Mouse (Mus musculus) retina, postnatal 1 day (tissue): ENCODE measurements around the gene Tmem163.

Source experiments
- DNase-seq: peaks from one replicate; pipeline ENCODE4 v3.0.0-alpha.2; 2012

The Tmem163 gene

DNA sequence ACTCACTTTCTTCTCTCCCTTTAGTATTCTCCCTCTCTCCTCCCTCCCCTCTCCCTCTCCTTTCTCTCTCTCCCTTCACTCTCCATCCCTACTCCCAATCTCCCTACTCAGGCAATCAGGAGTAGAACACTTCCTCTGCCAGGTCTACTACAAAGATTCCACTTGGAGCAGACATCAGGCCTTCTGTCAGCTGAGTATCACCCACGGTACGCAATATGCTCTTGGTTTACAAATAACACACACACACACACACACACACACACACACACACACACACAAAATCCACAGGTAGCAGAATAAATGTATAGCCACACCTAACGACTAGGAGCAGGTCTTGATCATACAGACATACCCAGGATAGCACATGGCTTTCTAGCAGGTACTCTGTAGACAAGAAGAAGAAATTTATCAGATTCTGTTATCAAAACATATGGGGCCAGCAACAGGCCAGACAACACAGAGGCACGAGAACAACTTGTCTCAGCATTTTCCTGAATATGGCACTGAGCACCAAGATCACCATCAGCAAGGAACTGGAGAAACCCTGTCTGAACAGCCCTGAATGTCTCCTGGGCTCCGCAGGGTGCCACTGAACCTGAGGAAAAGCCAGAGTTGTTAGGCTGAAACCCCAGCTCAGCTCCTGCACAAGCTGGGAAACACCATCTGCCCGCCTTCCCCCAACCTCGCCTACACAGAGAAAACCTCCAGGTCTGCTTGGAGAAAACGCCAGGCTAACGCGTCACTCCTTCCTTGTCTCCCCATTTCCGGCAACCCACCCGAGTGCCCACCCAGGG lies 36.2 kb downstream of the Tmem163 start:
- DNase-seq = no peak

GRCm38 (mm10) chr1:127637917-127638316 lies 41.4 kb downstream of the Tmem163 start:
- DNase-seq = no peak

DNA sequence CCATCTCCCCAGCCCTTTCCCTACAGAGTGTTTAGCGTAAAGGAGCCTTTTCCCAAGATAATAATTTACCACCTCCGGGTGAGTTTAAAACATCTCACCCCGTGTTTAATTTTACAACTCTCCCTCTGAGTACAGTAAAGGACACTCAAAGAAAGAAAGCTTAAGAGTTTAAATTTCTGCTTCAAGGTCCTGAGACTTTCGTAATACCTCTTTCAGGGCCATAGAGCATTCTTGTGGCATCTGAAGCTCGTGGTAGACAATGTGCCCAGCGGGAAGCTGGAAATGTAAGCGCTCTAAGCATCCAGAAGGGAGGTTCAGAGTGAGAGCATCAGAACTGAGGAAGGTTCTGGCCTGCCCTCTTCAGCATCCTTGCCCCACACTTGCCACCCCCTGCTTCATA lies 52.2 kb downstream of the Tmem163 start:
- no peak for DNase-seq

DNA sequence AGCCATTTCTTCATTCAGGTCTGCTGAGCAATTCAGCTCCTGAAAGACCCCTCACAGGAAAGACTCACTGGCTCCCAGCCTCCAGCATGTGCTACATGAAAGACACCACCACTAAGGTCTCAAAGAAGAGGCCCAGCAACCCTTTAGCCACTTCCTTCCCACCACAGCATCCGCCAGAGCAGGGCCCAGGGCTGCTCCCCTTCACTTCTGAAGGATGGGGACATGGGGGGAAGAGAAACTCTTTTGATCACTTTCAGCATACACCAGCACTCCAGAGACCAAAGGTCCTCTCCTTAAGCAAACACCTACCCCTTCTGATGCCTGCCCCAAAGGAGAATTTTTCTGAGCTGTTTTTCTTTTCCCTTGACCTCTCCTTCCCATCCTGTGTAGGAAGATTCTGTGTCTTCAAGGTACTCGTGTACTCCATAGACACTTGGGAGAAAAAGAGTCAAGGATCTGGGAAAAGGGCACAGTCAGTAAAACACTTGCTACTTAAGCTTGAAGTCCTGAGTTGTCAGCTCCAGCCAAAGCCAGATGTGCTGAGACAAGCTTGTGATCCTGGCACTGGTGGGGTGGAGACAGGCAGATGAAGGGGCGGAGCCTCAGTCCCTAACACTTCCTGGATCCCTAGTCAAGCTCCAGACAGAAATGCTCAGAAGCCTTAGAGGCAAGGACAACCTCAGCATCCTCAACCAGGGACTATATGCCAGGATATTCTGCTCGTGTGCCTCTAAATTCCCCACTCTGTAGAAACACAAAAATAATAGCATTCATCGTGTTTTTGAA lies 53.6 kb downstream of the Tmem163 start:
- peak; percentile 15 for DNase-seq

DNA sequence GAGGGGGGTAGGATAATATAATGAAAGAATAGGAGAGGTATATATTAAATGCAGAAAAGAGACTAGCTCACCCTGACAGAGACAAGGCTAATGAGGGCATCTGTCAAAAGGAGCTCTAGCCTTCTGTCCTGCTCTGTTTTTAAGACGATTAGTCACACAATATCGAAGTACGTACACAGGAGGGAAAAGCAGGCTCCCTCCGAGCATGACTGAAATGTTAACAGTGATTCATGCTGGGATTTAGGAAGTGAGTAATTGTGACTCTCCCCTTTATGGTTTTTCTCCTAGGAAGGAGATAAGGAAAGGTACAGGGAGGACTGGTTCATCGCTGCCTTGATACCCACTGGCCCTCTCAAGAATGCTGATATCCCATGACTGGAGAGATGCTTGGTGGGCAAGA lies 57.0 kb downstream of the Tmem163 start:
- no peak for DNase-seq

DNA sequence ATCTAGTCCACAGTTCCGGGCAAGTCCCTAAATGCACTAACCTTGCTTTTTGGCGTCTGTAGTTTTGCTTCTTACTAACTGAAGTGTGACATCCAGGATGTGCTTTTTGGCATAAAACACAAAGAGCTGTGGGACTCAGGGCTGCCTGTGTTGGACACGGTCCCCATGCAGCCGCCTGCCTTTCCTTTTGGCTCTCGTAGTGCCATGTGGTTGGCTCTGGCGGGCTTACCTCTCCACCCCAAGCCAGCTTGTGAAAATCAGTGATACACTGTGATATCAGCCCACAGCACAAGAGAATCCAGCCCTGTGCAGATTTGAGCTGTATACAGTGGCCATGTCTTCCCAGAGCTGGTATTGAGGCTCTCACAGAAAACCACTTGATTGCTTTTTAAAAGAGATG lies 60.3 kb downstream of the Tmem163 start:
- DNase-seq = no peak

GRCm38 (mm10) chr1:127610378-127610777 lies 69.0 kb downstream of the Tmem163 start:
- DNase-seq = no peak

- DNase-seq = no peak
These were observed 69.5 kb downstream of the Tmem163 start for GRCm38 (mm10) chr1:127609814-127610213.

DNA sequence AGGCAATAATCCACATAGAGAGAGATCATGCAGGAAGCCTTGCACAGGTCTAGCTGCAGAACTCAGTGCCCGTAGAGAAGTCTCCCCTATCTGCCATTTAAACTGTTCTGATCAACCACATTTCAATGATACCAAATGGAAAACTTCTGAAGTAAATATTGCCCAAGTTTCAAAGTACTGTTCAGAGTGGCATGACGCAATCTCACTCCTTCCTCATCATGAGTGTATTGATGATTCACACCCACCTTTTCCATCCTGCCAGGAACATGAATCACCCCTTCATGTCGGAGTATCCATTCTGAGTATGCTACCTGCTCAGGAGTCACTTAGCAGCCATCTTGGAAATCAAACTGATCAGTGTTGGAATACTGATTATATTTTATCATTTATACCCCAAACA lies 71.0 kb downstream of the Tmem163 start:
- DNase-seq = no peak

- peak; percentile 30 for DNase-seq
These were observed 75.4 kb downstream of the Tmem163 start for GRCm38 (mm10) chr1:127603697-127604631.

- no peak for DNase-seq
These were observed 83.2 kb downstream of the Tmem163 start for GRCm38 (mm10) chr1:127596143-127596542.

DNA sequence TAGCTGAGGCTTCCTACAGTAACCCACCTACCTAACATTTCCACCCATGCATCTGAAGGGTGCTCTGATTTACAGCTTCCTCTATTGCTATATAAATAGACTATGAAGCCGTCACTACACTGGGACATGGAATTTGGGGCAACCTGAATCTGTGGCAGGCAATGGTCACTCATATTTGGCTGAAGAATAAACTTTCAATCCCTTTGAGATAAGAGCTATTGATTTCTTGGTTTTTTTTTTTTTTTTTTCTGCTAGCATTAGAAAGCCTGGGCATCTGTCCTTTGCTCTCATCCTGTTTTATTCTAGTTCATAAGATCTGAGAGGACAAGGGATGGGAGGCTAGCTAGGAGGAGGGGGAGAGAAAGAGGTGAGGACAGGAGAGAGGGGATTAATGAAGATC lies 83.6 kb downstream of the Tmem163 start:
- DNase-seq = no peak

GRCm38 (mm10) chr1:127589542-127589941 lies 89.8 kb downstream of the Tmem163 start:
- DNase-seq = no peak

GRCm38 (mm10) chr1:127587071-127587470 lies 92.3 kb downstream of the Tmem163 start:
- DNase-seq = no peak

GRCm38 (mm10) chr1:127586156-127586555 lies 93.2 kb downstream of the Tmem163 start:
- no peak for DNase-seq

GRCm38 (mm10) chr1:127577981-127578380 lies 101.4 kb downstream of the Tmem163 start:
- peak; percentile 15 for DNase-seq

GRCm38 (mm10) chr1:127577083-127577482 lies 102.3 kb downstream of the Tmem163 start:
- peak; percentile 95 for DNase-seq

DNA sequence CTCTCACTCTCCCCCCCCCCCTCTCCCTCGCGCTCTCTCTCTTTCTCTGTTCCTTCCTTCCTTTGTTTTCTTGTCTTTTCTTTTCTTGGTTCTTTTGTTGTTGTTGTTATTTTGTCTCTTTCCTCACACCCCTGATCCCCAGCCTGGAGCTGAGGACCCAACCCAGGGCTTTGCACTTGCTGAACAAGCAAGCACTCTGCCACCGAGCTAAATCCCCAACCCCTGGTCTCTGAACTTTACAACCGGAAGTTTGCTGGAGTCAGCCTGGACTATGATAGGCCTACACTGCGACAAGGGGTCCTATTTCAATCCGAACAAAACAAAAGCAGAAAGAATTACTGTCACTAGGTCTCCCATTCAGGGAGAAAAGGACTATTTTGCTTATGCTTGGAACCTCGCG lies 102.8 kb downstream of the Tmem163 start:
- DNase-seq = no peak

DNA sequence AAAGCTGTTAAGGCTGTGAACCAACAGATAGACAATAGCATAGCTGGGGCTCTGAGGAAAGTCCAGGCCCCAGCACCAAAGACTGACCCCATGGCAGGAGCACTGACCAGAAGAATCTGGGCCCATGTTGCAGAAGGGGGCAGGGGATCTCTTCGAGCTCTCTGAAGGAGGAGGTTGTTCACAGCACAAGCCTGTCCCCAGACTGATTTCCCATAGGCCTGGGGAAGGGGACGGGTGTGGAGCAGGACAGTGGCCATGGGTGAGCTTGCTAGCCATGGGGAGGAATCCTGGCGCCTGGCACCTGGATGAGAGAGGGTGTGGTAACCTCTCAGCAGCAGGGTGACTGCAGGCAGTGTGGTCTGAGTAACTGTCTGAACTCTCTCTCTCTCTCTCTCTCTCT lies 103.2 kb downstream of the Tmem163 start:
- no peak for DNase-seq

DNA sequence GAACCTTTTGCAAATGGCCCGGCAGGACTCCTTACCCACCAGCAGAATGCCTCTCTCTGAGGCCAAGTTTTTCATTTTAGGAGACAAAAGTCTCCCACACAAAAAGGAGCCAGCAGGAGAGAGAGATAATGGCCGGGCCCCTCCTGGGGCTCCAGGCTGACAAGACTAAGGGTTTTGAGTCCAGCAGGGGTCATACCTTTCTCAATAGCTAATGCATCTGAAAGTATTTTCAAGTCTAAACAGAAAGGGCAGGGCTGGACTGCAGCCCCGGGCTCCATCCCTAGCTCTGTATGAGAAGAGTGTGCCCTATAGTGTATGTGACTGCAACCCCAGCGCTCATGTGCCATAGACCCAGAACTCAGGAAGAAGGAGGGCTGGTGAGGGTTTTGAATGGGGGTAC lies 103.7 kb downstream of the Tmem163 start:
- peak; percentile 19 for DNase-seq

DNA sequence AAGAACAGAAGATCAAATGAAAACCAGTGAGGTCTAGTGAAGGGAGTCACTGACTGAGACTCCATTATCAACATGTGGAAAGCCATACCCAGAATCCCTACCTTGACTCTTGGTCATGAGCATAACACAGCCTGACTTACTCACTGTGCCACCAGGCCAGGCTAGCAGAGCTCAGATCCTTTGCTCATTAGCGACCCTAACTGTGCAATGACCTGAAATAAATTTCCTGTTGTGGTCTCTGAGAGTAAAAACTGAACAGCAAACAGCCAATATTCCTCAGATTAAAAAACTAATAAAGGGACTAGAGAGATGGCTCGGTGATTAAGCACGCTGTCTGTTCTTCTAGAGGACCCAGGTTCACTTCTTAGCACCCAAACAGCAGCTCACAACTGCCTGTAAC lies 106.2 kb downstream of the Tmem163 start:
- peak; percentile 67 for DNase-seq

GRCm38 (mm10) chr1:127568641-127569040 lies 110.7 kb downstream of the Tmem163 start:
- no peak for DNase-seq

GRCm38 (mm10) chr1:127556486-127556845 lies 122.9 kb downstream of the Tmem163 start:
- no peak for DNase-seq
